Mouse (Mus musculus) layer of hippocampus, adult 2 months (tissue): Measurements from ENCODE around the gene Smg1. TPM values are rescaled to one million over a fixed set of nuclear protein-coding genes. Genes with fewer than 3 reads are reported as not detected.

Experiments
- DNase-seq, 2 experiments: peaks; one replicate each; pipeline ENCODE4 v3.0.0; 2022; ENCODE audit warnings: low spot score in 2 of 2
- H3K27ac ChIP-seq: fragments of 200-600 bp; 2 replicates; pipeline ENCODE4 v1.8.1; 2022
- H3K4me3 ChIP-seq: fragments of 200-600 bp; 2 replicates; pipeline ENCODE4 v1.8.1; 2022; ENCODE audit warnings: mild to moderate bottlenecking
- CTCF ChIP-seq: fragments of 200-600 bp; conservative IDR thresholded peaks from 2 replicates; pipeline ENCODE4 v1.8.1; 2022; ENCODE audit warnings: antibody characterized with exemption, mild to moderate bottlenecking, moderate library complexity
- total RNA-seq, 2 experiments: library from RNA; stranded (reverse); gene quantifications; 2 replicates each; pipeline ENCODE4 v1.2.3; 2021

The Smg1 gene
- total RNA-seq, 2 experiments from 2014 or later, result 81.6 to 91.1 TPM

DNA sequence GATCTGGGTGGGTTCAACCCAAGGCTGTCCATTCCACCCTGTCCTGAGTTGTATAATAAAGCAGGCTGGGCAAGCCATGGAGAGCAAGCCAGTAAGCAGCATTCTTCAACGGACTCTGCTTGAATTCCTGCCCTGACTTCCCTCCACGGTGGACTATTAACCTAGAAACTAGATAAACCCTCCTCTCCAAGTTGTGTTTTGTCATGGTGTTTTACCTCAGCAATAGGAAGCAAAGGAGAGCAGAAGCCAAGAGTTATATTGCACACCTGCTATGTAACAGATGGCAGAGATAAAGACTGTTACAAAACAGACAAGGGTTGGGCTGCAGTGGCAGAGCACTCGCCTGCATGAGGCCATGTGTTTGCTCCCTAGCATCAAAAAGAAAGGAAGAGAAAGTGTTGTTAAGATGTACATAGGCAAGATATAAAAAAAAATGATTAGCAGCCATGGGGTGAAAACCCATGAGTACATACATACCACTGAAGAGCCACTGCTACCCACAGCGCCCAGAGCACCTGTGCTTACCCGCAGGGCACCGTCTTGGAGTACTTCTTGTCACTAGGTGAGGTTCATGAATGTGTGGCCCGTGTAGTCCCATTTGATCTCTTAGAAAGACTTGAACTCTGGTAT lies 16.3 kb upstream of the Smg1 start:
- H3K27ac ChIP-seq, result 0 out of 2 replicates have a peak overlapping the region, but pooled peaks have one; percentile 41
- peak in 1 of 2 experiments; percentile 13 for DNase-seq
- TF ChIP-seq CTCF, result no peak
- H3K4me3 ChIP-seq, result no peak overlapping the region

DNA sequence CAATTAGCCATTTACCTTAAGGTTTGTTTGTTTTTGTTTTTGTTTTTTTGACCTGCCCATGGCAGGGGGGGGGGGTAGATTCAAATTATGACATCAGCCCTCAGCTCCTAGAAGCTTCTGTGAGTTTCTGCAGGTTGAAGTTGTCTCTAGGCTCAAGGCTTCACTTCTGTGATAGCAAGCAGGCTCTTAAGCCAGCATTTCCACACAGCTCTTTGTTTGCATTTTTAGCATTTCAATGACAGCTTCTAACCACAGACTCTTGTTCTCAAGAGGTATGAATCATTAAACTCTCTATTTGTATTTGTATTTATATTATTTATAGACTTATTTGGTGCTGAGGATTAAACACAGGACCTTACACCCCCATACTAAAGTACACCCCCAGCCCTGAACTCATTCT lies 15.0 kb upstream of the Smg1 start:
- no peak for TF ChIP-seq CTCF
- Histone ChIP-seq H3K27ac (no peak overlapping the region), H3K4me3 (no peak overlapping the region)
- DNase-seq, result no peak

DNA sequence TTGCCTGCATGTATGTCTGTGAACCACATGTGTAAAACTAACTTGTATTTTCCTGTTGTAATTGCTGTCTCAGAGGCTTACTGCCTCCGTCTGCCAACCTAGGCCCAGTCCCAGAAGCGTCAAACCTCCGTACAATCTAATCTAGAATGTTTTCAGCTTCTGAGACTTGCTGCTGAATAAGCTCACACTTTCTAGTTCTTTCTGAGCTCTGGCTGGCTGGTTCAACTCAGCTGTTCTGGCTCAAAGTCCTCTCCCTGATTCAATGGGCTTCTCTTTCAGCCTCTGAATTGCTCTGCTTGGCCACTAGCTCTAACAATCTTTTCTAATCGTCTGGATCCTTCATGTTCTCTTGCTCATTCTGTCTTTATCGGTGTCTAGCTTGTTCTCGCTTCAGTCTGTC lies 13.3 kb upstream of the Smg1 start:
- Histone ChIP-seq H3K4me3 (no peak overlapping the region), H3K27ac (no peak overlapping the region)
- DNase-seq, result no peak
- no peak for TF ChIP-seq CTCF

DNA sequence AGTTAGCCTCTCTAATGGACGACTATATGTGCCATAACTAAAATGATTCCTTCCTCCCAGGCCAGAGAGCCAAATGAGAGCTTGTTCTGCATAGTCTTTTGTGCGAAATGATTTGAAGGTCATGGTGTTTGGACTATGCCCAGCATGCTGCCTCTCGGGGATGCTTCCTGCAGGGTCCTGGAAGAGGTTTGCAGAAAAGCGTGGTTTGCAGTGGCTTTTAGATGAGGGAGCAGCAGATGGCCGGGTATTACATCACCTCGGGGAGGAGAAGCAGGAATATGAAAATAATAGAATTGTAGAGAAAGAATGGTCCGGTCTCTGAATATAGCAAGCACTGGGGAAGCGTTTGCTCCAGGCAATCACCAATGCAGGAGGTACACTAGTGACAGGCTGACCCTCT lies 11.0 kb upstream of the Smg1 start:
- H3K27ac ChIP-seq, result peak overlapping the region; percentile 86
- peak; percentile 56 to 58 for DNase-seq
- H3K4me3 ChIP-seq, result no peak overlapping the region
- no peak for TF ChIP-seq CTCF

DNA sequence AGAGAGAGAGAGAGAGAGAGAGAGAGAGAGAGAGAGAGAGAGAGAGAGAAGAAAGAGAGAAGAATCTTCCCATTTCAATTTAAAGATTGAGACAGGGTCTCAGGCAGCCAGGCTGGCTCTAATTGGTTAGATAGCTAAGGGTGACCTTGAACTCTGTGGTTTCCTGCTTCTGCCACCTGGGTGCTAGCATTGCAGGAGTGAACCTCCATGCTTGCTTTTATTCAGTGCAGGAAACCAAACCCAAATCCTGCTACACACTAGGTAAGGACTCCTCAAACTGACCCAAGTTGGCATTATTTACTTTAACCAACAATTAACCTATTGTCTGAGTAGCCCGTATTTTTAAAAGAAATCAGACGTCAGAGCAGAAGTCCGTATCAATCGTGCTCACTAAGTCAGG lies 10.5 kb upstream of the Smg1 start:
- no peak overlapping the region for H3K4me3 ChIP-seq
- DNase-seq, result no peak
- peak overlapping the region; percentile 86 for H3K27ac ChIP-seq
- no peak for TF ChIP-seq CTCF

DNA sequence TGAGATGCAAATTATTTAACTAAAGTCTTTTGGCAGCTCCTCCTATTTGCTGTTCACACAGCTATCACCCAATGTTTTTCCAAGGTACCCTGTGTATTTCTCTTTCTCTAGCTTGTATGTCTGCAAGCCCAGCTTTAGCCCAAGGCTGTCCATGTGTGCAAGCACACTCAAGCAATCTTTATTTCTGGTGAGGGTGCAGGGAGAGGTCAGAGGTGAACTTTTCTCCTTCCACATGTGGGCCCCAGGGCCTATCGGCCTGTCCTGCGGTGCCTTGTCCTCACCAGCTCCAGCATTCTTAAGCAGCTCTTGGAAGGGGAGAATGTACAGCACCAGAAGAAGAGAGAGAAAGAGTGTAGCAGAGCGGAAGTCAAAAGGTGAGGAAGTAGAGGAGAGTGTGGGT lies 9.5 kb upstream of the Smg1 start:
- H3K4me3 ChIP-seq, result no peak overlapping the region
- no peak for TF ChIP-seq CTCF
- H3K27ac ChIP-seq, result 0 out of 2 replicates have a peak overlapping the region, but pooled peaks have one; percentile 5
- no peak for DNase-seq

- H3K27ac ChIP-seq, result no peak overlapping the region
- DNase-seq, result no peak
- no peak overlapping the region for H3K4me3 ChIP-seq
- no peak for TF ChIP-seq CTCF
Observed at GRCm38 (mm10) chr7:118252349-118252748, 8.9 kb upstream of the Smg1 start.

- no peak for DNase-seq
- Histone ChIP-seq H3K27ac (no peak overlapping the region), H3K4me3 (no peak overlapping the region)
- no peak for TF ChIP-seq CTCF
Observed at GRCm38 (mm10) chr7:118251392-118252170, 8.1 kb upstream of the Smg1 start.

DNA sequence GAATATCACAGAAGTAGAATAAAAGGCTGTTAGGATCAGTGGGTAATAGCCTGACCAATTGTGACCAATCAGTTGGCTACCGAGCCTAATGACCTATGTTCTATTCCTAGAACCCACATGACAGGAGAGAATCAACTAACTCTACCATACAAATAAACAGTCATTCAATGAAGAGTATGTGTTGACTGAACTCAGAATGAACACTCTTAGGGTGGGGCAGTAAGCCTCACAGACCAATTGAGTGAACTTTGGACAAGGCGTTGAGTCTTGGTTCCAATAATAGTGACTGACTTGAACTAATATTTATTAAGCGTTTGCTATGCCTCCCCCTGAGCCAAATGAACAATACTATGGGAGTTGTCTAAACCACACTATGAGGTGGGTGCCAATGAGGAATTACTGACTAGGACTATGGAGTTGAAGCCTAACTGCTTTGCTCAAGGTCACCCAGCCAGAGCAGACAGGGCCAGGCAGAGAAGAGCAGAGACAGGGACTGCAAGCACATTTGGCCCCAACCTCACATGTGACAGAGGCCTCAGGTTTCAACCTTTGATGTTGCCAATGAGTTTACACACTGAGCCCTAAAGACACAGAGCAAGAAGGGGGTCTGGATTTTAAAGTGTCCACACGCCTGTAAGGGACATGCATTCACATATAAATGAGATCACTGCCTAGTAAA lies 7.2 kb upstream of the Smg1 start:
- TF ChIP-seq CTCF, result no peak
- H3K27ac ChIP-seq, result no peak overlapping the region
- DNase-seq, result no peak
- H3K4me3 ChIP-seq, result no peak overlapping the region

DNA sequence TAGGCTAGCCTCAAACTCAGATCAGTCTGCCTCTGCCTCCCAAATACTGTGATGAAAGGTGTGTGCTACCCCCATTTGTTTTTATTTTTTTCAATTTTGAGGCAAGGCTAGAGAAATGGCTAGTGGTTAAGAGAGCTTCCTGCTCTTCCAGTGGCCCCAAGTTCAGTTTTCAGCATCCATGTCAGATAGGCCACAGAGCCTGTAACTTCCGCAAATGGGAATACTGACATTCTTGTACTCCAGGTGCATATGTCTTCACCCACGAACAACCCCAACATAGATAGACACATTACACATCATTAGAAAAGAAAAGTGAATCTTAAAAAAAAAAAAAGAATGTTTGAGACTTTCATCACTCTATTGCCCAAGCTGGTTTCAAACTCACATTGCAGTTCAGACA lies 6.1 kb upstream of the Smg1 start:
- no peak overlapping the region for H3K4me3 ChIP-seq
- DNase-seq, result no peak
- H3K27ac ChIP-seq, result no peak overlapping the region
- TF ChIP-seq CTCF, result no peak

GRCm38 (mm10) chr7:118248069-118248468 lies 4.6 kb upstream of the Smg1 start:
- TF ChIP-seq CTCF, result no peak
- no peak overlapping the region for H3K4me3 ChIP-seq
- no peak for DNase-seq

DNA sequence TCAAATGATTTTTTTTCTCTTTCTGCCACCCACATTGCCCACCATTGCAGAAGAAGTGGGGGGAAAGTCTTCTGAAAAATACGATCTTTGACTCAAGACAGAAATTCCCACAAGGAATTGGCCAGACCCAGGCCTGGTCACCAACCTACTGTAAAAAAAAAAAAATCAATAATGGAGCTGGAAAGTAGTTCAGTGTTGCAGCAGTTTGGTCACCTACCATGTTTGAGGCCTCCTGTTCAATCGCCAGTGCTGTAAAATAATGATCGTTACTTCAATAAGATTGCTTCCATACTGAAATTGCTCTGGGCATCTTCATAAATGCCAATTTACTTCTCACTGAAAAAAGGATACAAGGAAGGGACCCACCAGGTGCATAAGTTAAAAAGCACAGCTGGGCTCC lies 1.8 kb upstream of the Smg1 start:
- DNase-seq, result no peak
- Histone ChIP-seq H3K27ac (no peak overlapping the region), H3K4me3 (no peak overlapping the region)
- no peak for TF ChIP-seq CTCF

More at GRCm38 (mm10) chr7:118248069-118248468, 4.6 kb upstream of the Smg1 start:
- no peak overlapping the region for H3K27ac ChIP-seq

DNA sequence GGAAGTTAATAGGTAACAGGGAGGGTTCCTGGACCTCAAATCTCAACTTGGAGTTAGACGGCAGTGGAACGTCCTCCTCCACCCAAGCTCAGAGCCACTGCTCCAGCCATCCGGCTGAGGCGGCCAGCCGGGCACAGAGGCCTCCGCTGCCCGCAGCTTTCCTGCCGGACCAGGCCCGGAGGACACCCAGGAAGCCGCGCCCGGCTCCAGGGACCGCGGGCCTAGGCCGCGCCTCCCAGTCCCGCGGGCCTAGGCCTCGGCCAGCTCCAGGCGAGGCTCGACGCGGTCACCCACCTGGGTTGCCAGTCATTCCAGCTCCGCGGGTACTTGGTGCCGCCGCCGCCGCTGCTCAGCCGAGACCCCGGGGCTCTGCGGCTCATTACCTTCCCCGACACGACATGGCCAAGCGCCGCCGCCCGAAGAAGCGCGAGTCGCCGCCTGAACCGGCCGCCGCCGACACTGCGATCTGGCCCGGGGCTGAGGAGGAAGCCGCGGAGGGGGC lies 508 bp downstream of the Smg1 start:
- Histone ChIP-seq H3K27ac (peak overlapping the region; percentile 87), H3K4me3 (peak overlapping the region; percentile 93)
- TF ChIP-seq CTCF, result no peak
- DNase-seq, result peak in 1 of 2 experiments; percentile 3

- TF ChIP-seq CTCF, result no peak
- Histone ChIP-seq H3K4me3 (peak overlapping the region; percentile 93), H3K27ac (no peak overlapping the region; the same call in 1 of the 2 replicates)
- no peak for DNase-seq
Observed at GRCm38 (mm10) chr7:118242309-118242708, 1.2 kb downstream of the Smg1 start.
